ENCODE assay signal across 8 mouse cellular contexts in the genomic region with DNA sequence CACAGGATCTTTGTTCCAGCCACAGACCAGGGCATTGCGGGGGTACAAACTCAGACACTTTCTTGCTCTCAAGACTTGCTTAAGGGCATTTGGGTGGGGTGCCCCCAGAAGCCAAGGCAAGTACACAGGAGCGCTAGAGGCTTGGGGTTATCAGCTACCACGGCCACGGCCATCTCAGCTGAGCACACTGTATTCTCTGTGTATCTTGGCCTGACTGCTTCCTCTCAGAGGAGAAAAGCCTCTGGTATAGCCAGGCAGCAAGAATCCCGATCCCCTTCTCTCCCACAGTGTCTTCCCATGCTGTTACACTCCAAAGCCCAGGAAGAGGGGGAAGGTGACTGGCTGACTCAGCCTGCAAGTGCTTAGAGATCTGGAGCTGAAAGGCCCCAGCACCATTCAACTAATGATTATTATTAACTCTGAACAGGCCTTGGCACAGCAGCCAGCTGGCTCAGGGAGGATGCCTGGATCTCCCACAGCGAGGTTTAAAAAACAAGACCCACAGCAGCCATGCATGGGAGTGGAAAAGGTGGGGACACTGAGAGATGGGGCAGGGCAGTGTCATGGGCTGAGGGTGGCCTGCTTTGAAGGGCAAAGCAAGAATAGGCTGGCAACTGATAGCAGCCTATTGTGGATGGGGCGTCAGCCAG. TPM values are rescaled to one million over a fixed set of nuclear protein-coding genes. Genes with fewer than 3 reads are reported as not detected.
DNase-seq lines count a peak whose midpoint lies in the region; ATAC-seq and TF ChIP-seq lines count a peak whose summit lies in the region.
"Had no signal": no experiment of that assay in that cellular context is flagged by ENCODE, and none has a peak within 500 bp of the region (broad histone marks: within the 10 kb centered on the region; RNA-seq: fewer than 3 reads in every experiment).

No protein-coding gene starts in this region.

- 47% methylated on average over 7 of the region's 7 CpGs for WGBS in liver, embryonic 12.5 days (ENCODE audit: insufficient replicate concordance)
- 68% methylated on average over 7 of the region's 7 CpGs for WGBS in liver, postnatal 0 days (ENCODE audit: insufficient replicate concordance)
- 78% methylated on average over 7 of the region's 7 CpGs for WGBS in forebrain, embryonic 11.5 days
- WGBS in kidney, adult 2 months: 80% methylated on average over 7 of the region's 7 CpGs

- H3K9me3 ChIP-seq in liver, embryonic 12.5 days (replicated peaks): no peaks in the 10 kb centered on the region
- no peaks in the 10 kb centered on the region for H3K9me3 ChIP-seq in liver, postnatal 0 days (ENCODE audit: low read length)
- H3K9me3 ChIP-seq in forebrain, embryonic 11.5 days (ENCODE audit: control insufficient read depth, low read length): no peaks in the 10 kb centered on the region
- H3K9me3 ChIP-seq: limb, embryonic 12.5 days had no signal

- H3K4me2 ChIP-seq in liver, embryonic 12.5 days: no peak overlapping the region
- no peak overlapping the region for H3K4me2 ChIP-seq in liver, postnatal 0 days (ENCODE audit: low read depth, low read length)
- H3K4me2 ChIP-seq in forebrain, embryonic 11.5 days (ENCODE audit: low read depth, low read length, severe bottlenecking): no peak overlapping the region

- H3K4me1 ChIP-seq in liver, embryonic 12.5 days: peaks cover 45% of the 10 kb centered on the region
- peaks cover 13% of the 10 kb centered on the region for H3K4me1 ChIP-seq in liver, postnatal 0 days (ENCODE audit: insufficient read depth)
- H3K4me1 ChIP-seq in forebrain, embryonic 11.5 days (replicated peaks; ENCODE audit: control insufficient read depth, insufficient read depth, low read length): peaks cover 9% of the 10 kb centered on the region
- H3K4me1 ChIP-seq in kidney, adult 2 months (ENCODE audit: control insufficient read depth, insufficient read depth, low read length): peaks cover 7% of the 10 kb centered on the region; the same call in 1 of the 2 replicates

- TF ChIP-seq CTCF in liver, postnatal 0 days (IDR thresholded peaks at IDR 0.05; ENCODE audit: low read depth): no peak
- no peak for TF ChIP-seq CTCF in kidney, adult 2 months (conservative IDR thresholded peaks at IDR 0.05; ENCODE audit: insufficient read depth, insufficient read length, low read depth, low read length)

- H3K9ac ChIP-seq in liver, embryonic 12.5 days: no peak overlapping the region
- H3K9ac ChIP-seq in liver, postnatal 0 days (replicated peaks): no peak overlapping the region; the same call in 1 of the 2 replicates
- no peak overlapping the region for H3K9ac ChIP-seq in forebrain, embryonic 11.5 days (ENCODE audit: low read length)

- ATAC-seq in liver, embryonic 12.5 days: no peak
- ATAC-seq in liver, postnatal 0 days: no peak
- ATAC-seq in forebrain, embryonic 11.5 days (replicated peaks; ENCODE audit: low FRiP score): no peak

- H3K27ac ChIP-seq in liver, embryonic 12.5 days: 0 out of 2 replicates have a peak overlapping the region, but pooled peaks have one; percentile 23
- H3K27ac ChIP-seq in liver, postnatal 0 days (ENCODE audit: low read depth): no peak overlapping the region
- peak overlapping the region; percentile 41; the same call in 1 of the 2 replicates for H3K27ac ChIP-seq in forebrain, embryonic 11.5 days (ENCODE audit: low read depth, low read length)
- no peak overlapping the region for H3K27ac ChIP-seq in kidney, adult 2 months (ENCODE audit: insufficient read depth, low read depth, low read length)
- H3K27ac ChIP-seq: limb, embryonic 12.5 days had no signal

- H3K4me3 ChIP-seq in liver, embryonic 12.5 days: no peak overlapping the region
- H3K4me3 ChIP-seq in liver, postnatal 0 days (ENCODE audit: low read depth, low read length): no peak overlapping the region
- no peak overlapping the region for H3K4me3 ChIP-seq in forebrain, embryonic 11.5 days (ENCODE audit: low read depth, low read length)
- no peak overlapping the region for H3K4me3 ChIP-seq in kidney, adult 2 months (ENCODE audit: insufficient read depth, low read depth, low read length)
- H3K4me3 ChIP-seq: limb, embryonic 12.5 days had no signal

- TF ChIP-seq EP300 in liver, postnatal 0 days (IDR thresholded peaks at IDR 0.05; ENCODE audit: low read depth): no peak

- DNase-seq in liver, postnatal 0 days: no peak
- peak; percentile 36 for DNase-seq in forebrain, embryonic 11.5 days (ENCODE audit: low spot score)
- DNase-seq in layer of hippocampus, postnatal 14 days (ENCODE audit: low spot score in 2 of 2): peak; percentile 74 to 81
- DNase-seq in right cerebral cortex, postnatal 25 days: peak; percentile 49
- no peak for DNase-seq in testis, postnatal 14 days (ENCODE audit: low spot score)
- no peak for DNase-seq in kidney, adult 2 months

- no peaks in the 10 kb centered on the region for H3K27me3 ChIP-seq in liver, embryonic 12.5 days (replicated peaks)
- H3K27me3 ChIP-seq in liver, postnatal 0 days (ENCODE audit: insufficient read depth, low read length): no peaks in the 10 kb centered on the region
- no peaks in the 10 kb centered on the region for H3K27me3 ChIP-seq in forebrain, embryonic 11.5 days (ENCODE audit: control insufficient read depth, insufficient read depth, low read length)
- no peaks in the 10 kb centered on the region for H3K27me3 ChIP-seq in kidney, adult 2 months (replicated peaks; ENCODE audit: control insufficient read depth, insufficient read depth, low read length)
- H3K27me3 ChIP-seq: limb, embryonic 12.5 days had no signal

- TF ChIP-seq POLR2A in kidney, adult 2 months (IDR thresholded peaks at IDR 0.05; ENCODE audit: low read depth, low read length): no peak

- H3K36me3 ChIP-seq in liver, embryonic 12.5 days: 0 out of 2 replicates have a peak, but pooled peaks cover 8% of the 10 kb centered on the region
- peaks cover 4% of the 10 kb centered on the region; the same call in 1 of the 2 replicates for H3K36me3 ChIP-seq in liver, postnatal 0 days (replicated peaks; ENCODE audit: insufficient read depth, low read length)
- no peaks in the 10 kb centered on the region; the same call in 1 of the 2 replicates for H3K36me3 ChIP-seq in forebrain, embryonic 11.5 days (ENCODE audit: control insufficient read depth, insufficient read depth, low read length)
- no peaks in the 10 kb centered on the region for H3K36me3 ChIP-seq in kidney, adult 2 months (ENCODE audit: control insufficient read depth, insufficient read depth, low read length)

RNA-seq across cellular contexts. Expression of a gene that starts 4.9 kb away (rescaled TPM):
- polyA plus RNA-seq in liver, embryonic 12.5 days (2016; fragmentation: Nextera tagmentation; extraction: Ambion mirVana): 2.8 TPM in 2 replicates
- polyA plus RNA-seq in liver, postnatal 0 days (2015; fragmentation: Nextera tagmentation; extraction: Ambion mirVana): 1.5 and 1.6 TPM in 2 replicates
- polyA plus RNA-seq in forebrain, embryonic 11.5 days (2014; fragmentation: Nextera tagmentation; extraction: Ambion mirVana): 3.1 and 3.2 TPM in 2 replicates
- 10 to 100 TPM; 11.5 to 12.4 TPM for total RNA-seq in layer of hippocampus, postnatal 14 days (2021)
- 7.0 and 7.1 TPM in 2 replicates for polyA plus RNA-seq in kidney, adult 2 months (2012; rRNA removed)

RNA-seq across cellular contexts. Expression of a gene that starts 9.9 kb away (rescaled TPM):
- polyA plus RNA-seq in liver, embryonic 12.5 days (2016; fragmentation: Nextera tagmentation; extraction: Ambion mirVana): 1.1 and 1.2 TPM in 2 replicates
- polyA plus RNA-seq in liver, postnatal 0 days (2015; fragmentation: Nextera tagmentation; extraction: Ambion mirVana): 1.2 and 1.5 TPM in 2 replicates
- polyA plus RNA-seq in forebrain, embryonic 11.5 days (2014; fragmentation: Nextera tagmentation; extraction: Ambion mirVana): 4.2 and 5.2 TPM in 2 replicates
- total RNA-seq in layer of hippocampus, postnatal 14 days (2021): 10 to 100 TPM; 47.2 to 49.0 TPM
- 18.4 and 25.7 TPM in 2 replicates for polyA plus RNA-seq in kidney, adult 2 months (2012; rRNA removed)

RNA-seq across cellular contexts. Expression of a gene that starts 14.7 kb away (rescaled TPM):
- 4.5 and 4.9 TPM in 2 replicates for polyA plus RNA-seq in liver, embryonic 12.5 days (2016; fragmentation: Nextera tagmentation; extraction: Ambion mirVana)
- polyA plus RNA-seq in liver, postnatal 0 days (2015; fragmentation: Nextera tagmentation; extraction: Ambion mirVana): 1.4 TPM in 2 replicates
- 22.3 and 24.3 TPM in 2 replicates for polyA plus RNA-seq in forebrain, embryonic 11.5 days (2014; fragmentation: Nextera tagmentation; extraction: Ambion mirVana)
- 10 to 100 TPM; 20.9 to 24.4 TPM for total RNA-seq in layer of hippocampus, postnatal 14 days (2021)
- 23.1 and 29.3 TPM in 2 replicates for polyA plus RNA-seq in kidney, adult 2 months (2012; rRNA removed)

RNA-seq across cellular contexts. Expression of a gene that starts 30.4 kb away (rescaled TPM):
- 0.12 and 0.14 TPM in 2 replicates for polyA plus RNA-seq in liver, embryonic 12.5 days (2016; fragmentation: Nextera tagmentation; extraction: Ambion mirVana)
- polyA plus RNA-seq in liver, postnatal 0 days (2015; fragmentation: Nextera tagmentation; extraction: Ambion mirVana): 0.05 and 0.79 TPM in 2 replicates
- polyA plus RNA-seq in forebrain, embryonic 11.5 days (2014; fragmentation: Nextera tagmentation; extraction: Ambion mirVana): 2.3 and 3.5 TPM in 2 replicates
- 1 to 10 TPM; 1.8 to 2.6 TPM for total RNA-seq in layer of hippocampus, postnatal 14 days (2021)
- 37.7 and 38.7 TPM in 2 replicates for polyA plus RNA-seq in kidney, adult 2 months (2012; rRNA removed)

RNA-seq across cellular contexts. Expression of a gene that starts 41.4 kb away (rescaled TPM):
- polyA plus RNA-seq in liver, embryonic 12.5 days (2016; fragmentation: Nextera tagmentation; extraction: Ambion mirVana): 0.04 TPM in 1 of 2 replicates, not detected in the other
- not detected in 2 replicates for polyA plus RNA-seq in liver, postnatal 0 days (2015; fragmentation: Nextera tagmentation; extraction: Ambion mirVana)
- 0.25 and 0.32 TPM in 2 replicates for polyA plus RNA-seq in forebrain, embryonic 11.5 days (2014; fragmentation: Nextera tagmentation; extraction: Ambion mirVana)
- 10 to 100 TPM; 14.4 to 15.2 TPM for total RNA-seq in layer of hippocampus, postnatal 14 days (2021)
- not detected in 2 replicates for polyA plus RNA-seq in kidney, adult 2 months (2012; rRNA removed)

Comparison
In these comparisons a context has a peak if more than half of its experiments do, and no peak if none do; other contexts are left out.
1. H3K27ac ChIP-seq: peak in liver, embryonic 12.5 days (single experiment) and forebrain, embryonic 11.5 days (single experiment); none in liver, postnatal 0 days (single experiment) and kidney, adult 2 months (single experiment).
2. DNase-seq: peak in forebrain, embryonic 11.5 days (single experiment), layer of hippocampus, postnatal 14 days (2 of 2) and right cerebral cortex, postnatal 25 days (single experiment); none in liver, postnatal 0 days (single experiment), testis, postnatal 14 days (single experiment) and kidney, adult 2 months (single experiment).